Mouse (Mus musculus) ES-E14 (cell line): ENCODE measurements around the gene Fam111a.

Experiments used
- CHD2 ChIP-seq: IDR thresholded peaks from 2 replicates; pipeline ENCODE4 v1.6.1; 2014; ENCODE audit warnings: mild to moderate bottlenecking, low read depth, low read length, inconsistent platforms
- HCFC1 ChIP-seq: IDR thresholded peaks from 2 replicates; pipeline ENCODE4 v1.6.1; 2012; ENCODE audit warnings: low read length, inconsistent platforms, borderline replicate concordance; ENCODE audit not compliant: insufficient read depth
- MAFK ChIP-seq: IDR thresholded peaks from 2 replicates; pipeline ENCODE4 v1.6.1; 2014; ENCODE audit warnings: mild to moderate bottlenecking, low read depth, low read length, inconsistent platforms; ENCODE audit not compliant: insufficient read depth
- ZC3H11A ChIP-seq: IDR thresholded peaks from 2 replicates; pipeline ENCODE4 v1.6.1; 2012; ENCODE audit warnings: low read depth, mild to moderate bottlenecking, inconsistent platforms, low read length, borderline replicate concordance
- ZNF384 ChIP-seq: IDR thresholded peaks from 2 replicates; pipeline ENCODE4 v1.6.1; 2012; ENCODE audit warnings: low read depth, low read length, inconsistent platforms

- TF ChIP-seq ZC3H11A (no peak), CHD2 (no peak), MAFK (no peak), HCFC1 (no peak), ZNF384 (no peak)
Measured at GRCm38 (mm10) chr19:12638049-12638448, 92.5 kb downstream of the Fam111a start.
